Mouse (Mus musculus): ENCODE results near the gene Pdia6.

GRCm38 (mm10) chr12:17273841-17274240 is 7.5 kb downstream of the Pdia6 start:
- TF ChIP-seq CTCF (IDR thresholded peaks at IDR 0.05; ENCODE audit: borderline replicate concordance, extremely low read depth, insufficient read depth, insufficient read length) (no peak), POLR2A (IDR thresholded peaks at IDR 0.05; ENCODE audit: borderline replicate concordance, extremely low read depth, insufficient read depth, insufficient read length, poor library complexity, severe bottlenecking) (no peak)
